In genomic region chr2:104367836-104368298, GRCm38 (mm10) we compare ENCODE assay signal across 8 mouse cellular contexts. TPM values are rescaled to one million over a fixed set of nuclear protein-coding genes. Genes with fewer than 3 reads are reported as not detected.
DNase-seq lines count a peak whose midpoint lies in the region; ATAC-seq and TF ChIP-seq lines count a peak whose summit lies in the region.

No protein-coding gene starts in this region.

- no peaks in the 10 kb centered on the region for H3K9me3 ChIP-seq in lung, embryonic 15.5 days
- H3K9me3 ChIP-seq in intestine, postnatal 0 days (ENCODE audit: control insufficient read depth): no peaks in the 10 kb centered on the region

- peak; percentile 9 to 17 for DNase-seq in kidney, postnatal 4 days
- no peak for DNase-seq in kidney, postnatal 10 days
- peak; percentile 21 for DNase-seq in embryo, embryonic 9.5 days (ENCODE audit: extremely low spot score)
- peak; percentile 7 for DNase-seq in retina, embryonic 14.5 days (ENCODE audit: low spot score)
- no peak for DNase-seq in ovary, postnatal 10 days (ENCODE audit: low spot score)
- no peak for DNase-seq in spleen, adult 12 weeks (ENCODE audit: low spot score)

- no peak overlapping the region for H3K9ac ChIP-seq in lung, embryonic 15.5 days
- H3K9ac ChIP-seq in intestine, postnatal 0 days (ENCODE audit: low read depth, low read length): no peak overlapping the region

- H3K4me3 ChIP-seq in lung, embryonic 15.5 days: no peak overlapping the region
- no peak overlapping the region for H3K4me3 ChIP-seq in intestine, postnatal 0 days (ENCODE audit: low read depth, low read length)

- H3K27ac ChIP-seq in lung, embryonic 15.5 days: peak overlapping the region; percentile 55
- no peak overlapping the region for H3K27ac ChIP-seq in intestine, postnatal 0 days (ENCODE audit: low read depth, low read length)

- ATAC-seq in lung, embryonic 15.5 days (ENCODE audit: borderline replicate concordance, extremely low read depth, low FRiP score, low TSS enrichment): peak; percentile 92
- ATAC-seq in intestine, postnatal 0 days: no peak

- peaks cover 22% of the 10 kb centered on the region for H3K4me1 ChIP-seq in lung, embryonic 15.5 days
- no peaks in the 10 kb centered on the region for H3K4me1 ChIP-seq in intestine, postnatal 0 days (replicated peaks; ENCODE audit: control insufficient read depth, insufficient read depth, low read length)

- no peaks in the 10 kb centered on the region for H3K36me3 ChIP-seq in lung, embryonic 15.5 days
- no peaks in the 10 kb centered on the region for H3K36me3 ChIP-seq in intestine, postnatal 0 days (ENCODE audit: control insufficient read depth, insufficient read depth)

- TF ChIP-seq CTCF in intestine, postnatal 0 days (IDR thresholded peaks at IDR 0.05; ENCODE audit: low read depth): no peak

- WGBS in lung, embryonic 15.5 days: 17% methylated on average over 6 of the region's 6 CpGs
- 37% methylated on average over 6 of the region's 6 CpGs for WGBS in intestine, postnatal 0 days

- no peaks in the 10 kb centered on the region for H3K27me3 ChIP-seq in lung, embryonic 15.5 days
- no peaks in the 10 kb centered on the region for H3K27me3 ChIP-seq in intestine, postnatal 0 days (replicated peaks; ENCODE audit: control insufficient read depth, insufficient read depth, low read length)

- no peak overlapping the region for H3K4me2 ChIP-seq in lung, embryonic 15.5 days
- H3K4me2 ChIP-seq in intestine, postnatal 0 days (replicated peaks; ENCODE audit: low read depth): no peak overlapping the region

RNA-seq across cellular contexts. Expression of gene D430041D05Rik, which starts 42.9 kb away (rescaled TPM):
- polyA plus RNA-seq in lung, embryonic 15.5 days (2015; fragmentation: Nextera tagmentation; extraction: Ambion mirVana): 1.3 TPM in 2 replicates
- 0.05 and 0.07 TPM in 2 replicates for polyA plus RNA-seq in intestine, postnatal 0 days (2015; fragmentation: Nextera tagmentation; extraction: Ambion mirVana)

Comparison
In these comparisons a context has a peak if more than half of its experiments do, and no peak if none do; other contexts are left out.
1. DNase-seq: peak in kidney, postnatal 4 days (2 of 2), embryo, embryonic 9.5 days (single experiment) and retina, embryonic 14.5 days (single experiment); none in kidney, postnatal 10 days (single experiment), ovary, postnatal 10 days (single experiment) and spleen, adult 12 weeks (single experiment).